Mouse (Mus musculus): Measurements from ENCODE around the gene Tmtc1. TPM values are rescaled to one million over a fixed set of nuclear protein-coding genes. Genes with fewer than 3 reads are reported as not detected.

The Tmtc1 gene
- polyA plus RNA-seq, 1 experiment from 2014 or later = 0.81 TPM

DNA sequence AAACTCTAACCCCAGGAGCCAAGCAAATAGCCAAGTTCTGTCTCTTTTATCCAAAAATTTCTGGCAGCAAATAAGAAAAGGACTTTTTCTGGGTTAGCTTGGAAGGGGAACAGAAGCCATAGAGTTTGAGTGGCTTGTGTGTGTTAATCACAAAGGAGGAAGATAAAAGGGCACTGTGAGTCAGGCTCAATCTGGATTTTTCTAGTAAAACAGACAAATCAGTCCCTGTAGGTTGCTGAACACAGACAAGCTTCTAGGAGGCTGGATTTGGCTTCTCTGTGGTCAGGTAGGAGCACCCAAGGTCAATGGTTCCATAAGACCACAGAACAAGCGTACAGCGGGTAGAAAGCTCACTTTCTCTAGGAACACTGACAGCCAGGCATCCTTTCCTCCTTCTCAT is 141.9 kb downstream of the Tmtc1 start:
- TF ChIP-seq CTCF (IDR thresholded peaks at IDR 0.05; ENCODE audit: low read depth) = no peak
- no peak for ATAC-seq
- no peaks in the 10 kb centered on the region for H3K36me3 ChIP-seq (ENCODE audit: control insufficient read depth, insufficient read depth)
- H3K4me2 ChIP-seq (replicated peaks; ENCODE audit: low read depth) = no peak overlapping the region
- H3K27ac ChIP-seq (ENCODE audit: low read depth, low read length) = no peak overlapping the region
- H3K9ac ChIP-seq (ENCODE audit: low read depth, low read length) = no peak overlapping the region
- no peaks in the 10 kb centered on the region for H3K27me3 ChIP-seq (replicated peaks; ENCODE audit: control insufficient read depth, insufficient read depth, low read length)
- no peaks in the 10 kb centered on the region for H3K9me3 ChIP-seq (ENCODE audit: control insufficient read depth)
- H3K4me3 ChIP-seq (ENCODE audit: low read depth, low read length) = no peak overlapping the region
- 89% methylated on average over 2 of the region's 2 CpGs for WGBS
- H3K4me1 ChIP-seq (replicated peaks; ENCODE audit: control insufficient read depth, insufficient read depth, low read length) = no peaks in the 10 kb centered on the region

DNA sequence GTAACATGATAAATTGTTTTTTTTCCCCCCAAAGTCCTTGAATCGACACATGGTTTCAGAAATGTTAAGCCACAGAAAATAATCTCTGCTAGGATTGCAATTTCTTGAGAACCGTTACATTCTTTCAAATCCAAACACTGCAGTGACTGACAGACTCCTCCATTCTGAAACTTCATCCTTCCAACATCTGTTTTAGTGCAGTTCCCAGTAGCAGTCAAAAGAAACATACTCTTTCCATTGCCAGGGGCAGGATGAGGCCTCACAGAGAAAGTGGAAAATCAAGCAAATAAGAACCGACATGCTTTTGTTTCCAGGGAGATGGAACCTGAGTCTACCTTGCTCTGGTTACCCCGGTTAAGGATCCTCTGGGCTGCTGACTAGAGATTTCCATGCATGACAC is 147.1 kb downstream of the Tmtc1 start:
- WGBS = 42% methylated on average over 4 of the region's 4 CpGs
- ATAC-seq = no peak
- Histone ChIP-seq H3K4me1 (replicated peaks; ENCODE audit: control insufficient read depth, insufficient read depth, low read length) (no peaks in the 10 kb centered on the region), H3K4me3 (ENCODE audit: low read depth, low read length) (no peak overlapping the region), H3K27ac (ENCODE audit: low read depth, low read length) (no peak overlapping the region), H3K4me2 (replicated peaks; ENCODE audit: low read depth) (no peak overlapping the region), H3K9me3 (ENCODE audit: control insufficient read depth) (no peaks in the 10 kb centered on the region), H3K27me3 (replicated peaks; ENCODE audit: control insufficient read depth, insufficient read depth, low read length) (no peaks in the 10 kb centered on the region), H3K36me3 (ENCODE audit: control insufficient read depth, insufficient read depth) (no peaks in the 10 kb centered on the region), H3K9ac (ENCODE audit: low read depth, low read length) (no peak overlapping the region)
- TF ChIP-seq CTCF (IDR thresholded peaks at IDR 0.05; ENCODE audit: low read depth) = no peak

DNA sequence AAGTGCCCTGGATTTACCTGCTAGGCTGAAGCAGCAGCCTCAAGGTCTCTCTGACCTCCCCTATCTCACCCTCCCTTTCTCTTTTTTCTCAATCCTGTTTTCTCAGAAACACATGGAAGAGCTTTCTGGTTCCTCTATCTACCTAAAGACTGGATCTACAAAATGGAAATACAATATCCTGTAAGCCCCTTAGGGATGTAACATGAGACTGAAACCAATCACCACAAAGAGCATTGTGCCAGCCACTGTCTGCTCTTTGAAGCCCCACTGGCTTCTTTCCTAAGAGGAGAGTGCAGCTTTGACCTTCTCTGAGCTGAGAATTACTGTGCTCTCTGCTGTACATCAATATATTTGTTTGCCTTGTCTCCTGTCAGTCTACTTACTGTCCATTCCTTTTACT is 147.8 kb downstream of the Tmtc1 start:
- no peak for TF ChIP-seq CTCF (IDR thresholded peaks at IDR 0.05; ENCODE audit: low read depth)
- no peak for ATAC-seq
- H3K4me1 ChIP-seq (replicated peaks; ENCODE audit: control insufficient read depth, insufficient read depth, low read length) = no peaks in the 10 kb centered on the region

DNA sequence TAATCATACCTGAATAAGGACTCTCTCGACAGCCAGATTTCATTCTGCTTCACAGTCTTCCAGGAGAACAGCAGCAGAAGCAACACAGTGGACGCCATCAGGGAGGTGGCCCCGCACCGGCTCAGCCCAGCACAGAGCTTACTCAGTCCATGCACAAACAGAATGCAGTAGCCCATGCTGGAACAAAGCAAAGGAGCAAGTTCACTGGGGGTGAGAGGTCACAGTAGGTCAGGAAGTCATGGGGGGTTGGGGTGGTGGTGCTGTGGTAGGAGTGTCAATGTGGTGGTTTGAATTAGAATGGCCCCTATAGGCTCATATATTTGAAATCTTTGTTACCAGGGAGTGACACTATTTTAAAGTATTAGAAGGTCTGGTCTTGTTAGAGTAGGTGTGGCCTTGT is 149.7 kb downstream of the Tmtc1 start:
- Histone ChIP-seq H3K27me3 (replicated peaks; ENCODE audit: control insufficient read depth, insufficient read depth, low read length) (no peaks in the 10 kb centered on the region), H3K9me3 (ENCODE audit: control insufficient read depth) (no peaks in the 10 kb centered on the region), H3K9ac (ENCODE audit: low read depth, low read length) (no peak overlapping the region), H3K4me2 (replicated peaks; ENCODE audit: low read depth) (no peak overlapping the region), H3K36me3 (ENCODE audit: control insufficient read depth, insufficient read depth) (no peaks in the 10 kb centered on the region), H3K27ac (ENCODE audit: low read depth, low read length) (no peak overlapping the region), H3K4me1 (replicated peaks; ENCODE audit: control insufficient read depth, insufficient read depth, low read length) (no peaks in the 10 kb centered on the region), H3K4me3 (ENCODE audit: low read depth, low read length) (no peak overlapping the region)
- WGBS = 66% methylated on average over 4 of the region's 4 CpGs
- no peak for ATAC-seq
- no peak for TF ChIP-seq CTCF (IDR thresholded peaks at IDR 0.05; ENCODE audit: low read depth)

More for the DNA sequence above, 147.8 kb downstream of the Tmtc1 start:
- Histone ChIP-seq H3K9ac (ENCODE audit: low read depth, low read length) (no peak overlapping the region), H3K4me3 (ENCODE audit: low read depth, low read length) (no peak overlapping the region), H3K4me2 (replicated peaks; ENCODE audit: low read depth) (no peak overlapping the region), H3K9me3 (ENCODE audit: control insufficient read depth) (no peaks in the 10 kb centered on the region), H3K27ac (ENCODE audit: low read depth, low read length) (no peak overlapping the region), H3K36me3 (ENCODE audit: control insufficient read depth, insufficient read depth) (no peaks in the 10 kb centered on the region), H3K27me3 (replicated peaks; ENCODE audit: control insufficient read depth, insufficient read depth, low read length) (no peaks in the 10 kb centered on the region)

DNA sequence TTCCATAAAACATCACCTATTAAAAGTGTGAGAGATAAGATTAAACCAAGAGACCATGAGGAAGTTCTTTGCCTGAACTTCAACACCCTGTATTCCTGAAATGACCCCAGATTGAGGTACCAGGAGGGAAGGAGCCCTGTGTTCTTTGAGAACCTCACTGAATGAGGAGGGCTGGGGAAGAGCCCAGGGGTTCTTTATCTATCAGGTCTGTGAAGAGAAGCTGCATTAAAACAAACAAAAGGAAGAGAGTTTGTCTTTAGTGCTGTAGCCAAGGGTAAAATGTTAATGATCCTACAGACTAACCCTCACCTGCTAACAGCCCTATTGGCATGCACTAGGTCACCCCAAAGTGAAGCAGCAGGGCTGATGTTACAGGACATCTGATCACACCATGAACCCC is 153.3 kb downstream of the Tmtc1 start:
- Histone ChIP-seq H3K4me1 (replicated peaks; ENCODE audit: control insufficient read depth, insufficient read depth, low read length) (no peaks in the 10 kb centered on the region; the same call in 1 of the 2 replicates), H3K27me3 (replicated peaks; ENCODE audit: control insufficient read depth, insufficient read depth, low read length) (no peaks in the 10 kb centered on the region), H3K9ac (ENCODE audit: low read depth, low read length) (no peak overlapping the region), H3K4me3 (ENCODE audit: low read depth, low read length) (no peak overlapping the region), H3K36me3 (ENCODE audit: control insufficient read depth, insufficient read depth) (no peaks in the 10 kb centered on the region), H3K4me2 (replicated peaks; ENCODE audit: low read depth) (no peak overlapping the region), H3K9me3 (ENCODE audit: control insufficient read depth) (no peaks in the 10 kb centered on the region), H3K27ac (ENCODE audit: low read depth, low read length) (no peak overlapping the region)
- ATAC-seq = no peak; the same call in 1 of the 2 replicates
- TF ChIP-seq CTCF (IDR thresholded peaks at IDR 0.05; ENCODE audit: low read depth) = no peak

DNA sequence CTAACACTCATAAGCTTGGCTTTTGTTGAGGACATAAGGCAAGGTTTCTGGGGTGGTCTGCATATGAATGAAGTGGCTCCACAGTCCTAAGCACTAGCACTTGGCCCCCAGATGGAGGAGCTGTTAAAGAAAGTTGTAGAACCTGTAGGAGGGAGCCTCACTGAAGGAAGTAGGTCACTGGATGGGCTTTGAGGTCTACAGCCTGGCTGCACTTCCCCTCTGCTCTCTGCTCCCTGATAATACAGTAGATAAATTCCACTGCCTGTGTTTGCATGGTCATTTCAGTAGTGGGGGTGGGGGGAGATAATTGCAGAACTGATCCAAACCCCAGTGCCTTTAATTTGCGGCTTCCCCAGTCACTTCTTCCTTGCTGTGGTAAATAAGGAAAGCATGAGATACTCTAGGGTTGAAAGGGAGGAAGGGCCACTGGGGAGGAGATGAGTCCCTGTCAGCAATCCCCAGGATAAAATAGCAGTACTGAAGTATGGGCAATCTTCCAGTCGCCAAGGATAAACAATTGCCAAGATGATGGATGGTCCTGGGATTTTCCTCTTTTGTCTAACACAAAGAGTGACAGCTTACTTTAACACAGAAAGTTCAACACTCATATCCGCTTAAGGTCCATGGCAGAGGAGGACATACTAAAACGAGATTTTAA is 160.8 kb downstream of the Tmtc1 start:
- H3K27me3 ChIP-seq (replicated peaks; ENCODE audit: control insufficient read depth, insufficient read depth, low read length) = no peaks in the 10 kb centered on the region
- no peaks in the 10 kb centered on the region for H3K36me3 ChIP-seq (ENCODE audit: control insufficient read depth, insufficient read depth)
- H3K4me2 ChIP-seq (replicated peaks; ENCODE audit: low read depth) = no peak overlapping the region
- H3K4me3 ChIP-seq (ENCODE audit: low read depth, low read length) = no peak overlapping the region
- TF ChIP-seq CTCF (IDR thresholded peaks at IDR 0.05; ENCODE audit: low read depth) = no peak
- no peak overlapping the region for H3K27ac ChIP-seq (ENCODE audit: low read depth, low read length)
- H3K9me3 ChIP-seq (ENCODE audit: control insufficient read depth) = no peaks in the 10 kb centered on the region
- no peak for ATAC-seq
- H3K9ac ChIP-seq (ENCODE audit: low read depth, low read length) = no peak overlapping the region
- H3K4me1 ChIP-seq (replicated peaks; ENCODE audit: control insufficient read depth, insufficient read depth, low read length) = peaks cover 6% of the 10 kb centered on the region
- 50% methylated on average over 4 of the region's 4 CpGs for WGBS

DNA sequence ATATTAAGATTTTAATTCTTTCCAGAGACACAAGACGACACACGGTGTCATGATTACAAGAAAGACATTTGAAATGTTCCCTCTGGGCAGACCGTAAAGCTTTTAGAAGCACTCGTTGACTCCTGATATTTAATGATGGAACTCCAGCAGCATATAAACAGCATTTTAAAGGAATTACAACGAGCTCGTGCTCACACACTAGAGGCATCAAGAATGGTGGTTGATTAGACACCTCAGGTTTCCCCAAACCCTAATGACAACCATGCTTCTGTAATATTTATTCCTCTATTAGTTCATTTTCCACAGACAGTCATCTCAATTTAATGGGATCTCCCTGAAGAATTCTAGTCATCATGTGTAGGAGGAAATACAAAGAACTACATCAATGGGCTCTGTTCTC is 164.9 kb downstream of the Tmtc1 start:
- WGBS = 71% methylated on average over 6 of the region's 6 CpGs

More for the DNA sequence above, 164.9 kb downstream of the Tmtc1 start:
- Histone ChIP-seq H3K4me1 (replicated peaks; ENCODE audit: control insufficient read depth, insufficient read depth, low read length) (peaks cover 6% of the 10 kb centered on the region), H3K4me3 (ENCODE audit: low read depth, low read length) (no peak overlapping the region), H3K4me2 (replicated peaks; ENCODE audit: low read depth) (no peak overlapping the region), H3K9me3 (ENCODE audit: control insufficient read depth) (no peaks in the 10 kb centered on the region), H3K9ac (ENCODE audit: low read depth, low read length) (no peak overlapping the region), H3K27me3 (replicated peaks; ENCODE audit: control insufficient read depth, insufficient read depth, low read length) (no peaks in the 10 kb centered on the region), H3K36me3 (ENCODE audit: control insufficient read depth, insufficient read depth) (no peaks in the 10 kb centered on the region; the same call in 1 of the 2 replicates), H3K27ac (ENCODE audit: low read depth, low read length) (no peak overlapping the region)
- no peak for ATAC-seq
- TF ChIP-seq CTCF (IDR thresholded peaks at IDR 0.05; ENCODE audit: low read depth) = no peak

Measured in intestine, postnatal 0 days (tissue).